Mouse (Mus musculus): ENCODE measurements around the gene Stk19. TPM values are rescaled to one million over a fixed set of nuclear protein-coding genes. Genes with fewer than 3 reads are reported as not detected.

The Stk19 gene
- polyA plus RNA-seq, 1 experiment from 2014 or later: 32.1 TPM

GRCm38 (mm10) chr17:34796311-34797140 is 40.2 kb downstream of the Stk19 start:
- ATAC-seq (ENCODE audit: low FRiP score, low TSS enrichment) (no peak), DNase-seq (no peak)
- Histone ChIP-seq H3K9ac (replicated peaks; ENCODE audit: low read length) (no peak overlapping the region), H3K9me3 (ENCODE audit: control insufficient read depth, low read length) (no peaks in the 10 kb centered on the region), H3K4me2 (ENCODE audit: low read length) (no peak overlapping the region), H3K4me3 (replicated peaks; ENCODE audit: low read depth, low read length) (no peak overlapping the region), H3K27me3 (ENCODE audit: control insufficient read depth, insufficient read depth, low read length) (no peaks in the 10 kb centered on the region), H3K4me1 (ENCODE audit: control insufficient read depth, insufficient read depth, low read length) (no peaks in the 10 kb centered on the region), H3K27ac (replicated peaks; ENCODE audit: low read depth, low read length) (no peak overlapping the region), H3K36me3 (ENCODE audit: control insufficient read depth, insufficient read depth, low read length) (no peaks in the 10 kb centered on the region)
- 84% methylated on average over 8 of the region's 8 CpGs for WGBS

- H3K4me3 ChIP-seq (replicated peaks; ENCODE audit: low read depth, low read length): no peak overlapping the region
- no peaks in the 10 kb centered on the region for H3K4me1 ChIP-seq (ENCODE audit: control insufficient read depth, insufficient read depth, low read length)
- H3K9me3 ChIP-seq (ENCODE audit: control insufficient read depth, low read length): no peaks in the 10 kb centered on the region
- ATAC-seq (ENCODE audit: low FRiP score, low TSS enrichment): no peak
- H3K9ac ChIP-seq (replicated peaks; ENCODE audit: low read length): no peak overlapping the region
- H3K27me3 ChIP-seq (ENCODE audit: control insufficient read depth, insufficient read depth, low read length): no peaks in the 10 kb centered on the region
- 69% methylated on average over 9 of the region's 9 CpGs for WGBS
- DNase-seq: peak; percentile 42
- H3K4me2 ChIP-seq (ENCODE audit: low read length): no peak overlapping the region
- H3K27ac ChIP-seq (replicated peaks; ENCODE audit: low read depth, low read length): no peak overlapping the region
- no peaks in the 10 kb centered on the region for H3K36me3 ChIP-seq (ENCODE audit: control insufficient read depth, insufficient read depth, low read length)
Observed at GRCm38 (mm10) chr17:34795633-34796032, 41.1 kb downstream of the Stk19 start.

GRCm38 (mm10) chr17:34795016-34795415 is 41.7 kb downstream of the Stk19 start:
- no peak overlapping the region for H3K27ac ChIP-seq (replicated peaks; ENCODE audit: low read depth, low read length)
- no peak overlapping the region for H3K4me3 ChIP-seq (replicated peaks; ENCODE audit: low read depth, low read length)
- H3K4me2 ChIP-seq (ENCODE audit: low read length): no peak overlapping the region
- WGBS: 88% methylated on average over 10 of the region's 10 CpGs
- H3K36me3 ChIP-seq (ENCODE audit: control insufficient read depth, insufficient read depth, low read length): no peaks in the 10 kb centered on the region
- H3K4me1 ChIP-seq (ENCODE audit: control insufficient read depth, insufficient read depth, low read length): no peaks in the 10 kb centered on the region
- DNase-seq: no peak
- H3K9ac ChIP-seq (replicated peaks; ENCODE audit: low read length): no peak overlapping the region
- ATAC-seq (ENCODE audit: low FRiP score, low TSS enrichment): no peak
- H3K27me3 ChIP-seq (ENCODE audit: control insufficient read depth, insufficient read depth, low read length): no peaks in the 10 kb centered on the region
- no peaks in the 10 kb centered on the region for H3K9me3 ChIP-seq (ENCODE audit: control insufficient read depth, low read length)

GRCm38 (mm10) chr17:34777680-34778325 is 58.9 kb downstream of the Stk19 start:
- no peak overlapping the region for H3K4me3 ChIP-seq (replicated peaks; ENCODE audit: low read depth, low read length)
- ATAC-seq (ENCODE audit: low FRiP score, low TSS enrichment) (no peak), DNase-seq (no peak)
- peaks cover 6% of the 10 kb centered on the region for H3K9me3 ChIP-seq (ENCODE audit: control insufficient read depth, low read length)
- H3K4me2 ChIP-seq (ENCODE audit: low read length): no peak overlapping the region
- H3K9ac ChIP-seq (replicated peaks; ENCODE audit: low read length): no peak overlapping the region
- no peak overlapping the region for H3K27ac ChIP-seq (replicated peaks; ENCODE audit: low read depth, low read length)
- H3K36me3 ChIP-seq (ENCODE audit: control insufficient read depth, insufficient read depth, low read length): no peaks in the 10 kb centered on the region
- H3K27me3 ChIP-seq (ENCODE audit: control insufficient read depth, insufficient read depth, low read length): no peaks in the 10 kb centered on the region
- no peaks in the 10 kb centered on the region for H3K4me1 ChIP-seq (ENCODE audit: control insufficient read depth, insufficient read depth, low read length)
- 83% methylated on average over 9 of the region's 9 CpGs for WGBS

Small RNAs within 50 kb of the gene (microRNA-seq; reads per million reads assigned to microRNA genes)
- gene Mir6970 (1.5 reads per million, percentile 3 among the genes with 10 or more reads in this experiment), gene Mir6971 (4.1 reads per million, percentile 24 among the genes with 10 or more reads in this experiment), gene Mir6972 (not detected)

Other genes with a start within 250 kb of the Stk19 start
- 2.3 and 4.3 TPM in 2 replicates for gene Gpsm3, start 247.1 kb downstream of the Stk19 start, polyA plus RNA-seq (2014; fragmentation: Nextera tagmentation; extraction: Ambion mirVana)
- 12.8 and 13.5 TPM in 2 replicates for gene Pbx2, start 245.7 kb downstream of the Stk19 start, polyA plus RNA-seq (2014; fragmentation: Nextera tagmentation; extraction: Ambion mirVana)
- gene Ager, start 239.1 kb downstream of the Stk19 start, polyA plus RNA-seq (2014; fragmentation: Nextera tagmentation; extraction: Ambion mirVana): 1.2 and 1.4 TPM in 2 replicates
- 223 and 269 TPM in 2 replicates for gene Rnf5, start 233.3 kb downstream of the Stk19 start, polyA plus RNA-seq (2014; fragmentation: Nextera tagmentation; extraction: Ambion mirVana)
- 122 and 123 TPM in 2 replicates for gene Agpat1, start 232.7 kb downstream of the Stk19 start, polyA plus RNA-seq (2014; fragmentation: Nextera tagmentation; extraction: Ambion mirVana)
- gene Egfl8, start 221.0 kb downstream of the Stk19 start, polyA plus RNA-seq (2014; fragmentation: Nextera tagmentation; extraction: Ambion mirVana): 6.7 and 9.5 TPM in 2 replicates
- 23.4 and 25.5 TPM in 2 replicates for gene Ppt2, start 208.4 kb downstream of the Stk19 start, polyA plus RNA-seq (2014; fragmentation: Nextera tagmentation; extraction: Ambion mirVana)
- gene Prrt1, start 207.4 kb downstream of the Stk19 start, polyA plus RNA-seq (2014; fragmentation: Nextera tagmentation; extraction: Ambion mirVana): 12.4 and 13.6 TPM in 2 replicates
- 11.2 and 14.5 TPM in 2 replicates for gene Fkbpl, start 192.2 kb downstream of the Stk19 start, polyA plus RNA-seq (2014; fragmentation: Nextera tagmentation; extraction: Ambion mirVana)
- gene Atf6b, start 189.8 kb downstream of the Stk19 start, polyA plus RNA-seq (2014; fragmentation: Nextera tagmentation; extraction: Ambion mirVana): 97.1 TPM in 2 replicates
- 0.13 and 0.24 TPM in 2 replicates for gene Tnxb, start 166.4 kb downstream of the Stk19 start, polyA plus RNA-seq (2014; fragmentation: Nextera tagmentation; extraction: Ambion mirVana)
- 0.09 TPM in 1 of 2 replicates, not detected in the other for gene C4b, start 93.1 kb downstream of the Stk19 start, polyA plus RNA-seq (2014; fragmentation: Nextera tagmentation; extraction: Ambion mirVana)
- gene Cyp21a1, start 32.4 kb downstream of the Stk19 start, polyA plus RNA-seq (2014; fragmentation: Nextera tagmentation; extraction: Ambion mirVana): not detected in 2 replicates
- 66.6 and 68.6 TPM in 2 replicates for gene Dxo, start 74 bp upstream of the Stk19 start, polyA plus RNA-seq (2014; fragmentation: Nextera tagmentation; extraction: Ambion mirVana)
- 47.7 and 55.5 TPM in 2 replicates for gene Skiv2l, start 13.3 kb upstream of the Stk19 start, polyA plus RNA-seq (2014; fragmentation: Nextera tagmentation; extraction: Ambion mirVana)
- gene Nelfe, start 13.4 kb upstream of the Stk19 start, polyA plus RNA-seq (2014; fragmentation: Nextera tagmentation; extraction: Ambion mirVana): 75.5 and 85.3 TPM in 2 replicates
- 1.8 and 3.0 TPM in 2 replicates for gene Cfb, start 25.6 kb upstream of the Stk19 start, polyA plus RNA-seq (2014; fragmentation: Nextera tagmentation; extraction: Ambion mirVana)
- gene Zbtb12, start 42.5 kb upstream of the Stk19 start, polyA plus RNA-seq (2014; fragmentation: Nextera tagmentation; extraction: Ambion mirVana): 3.0 and 6.8 TPM in 2 replicates
- not detected in 2 replicates for gene Gm20547, start 45.1 kb upstream of the Stk19 start, polyA plus RNA-seq (2014; fragmentation: Nextera tagmentation; extraction: Ambion mirVana)
- gene C2, start 61.3 kb upstream of the Stk19 start, polyA plus RNA-seq (2014; fragmentation: Nextera tagmentation; extraction: Ambion mirVana): 2.1 and 3.6 TPM in 2 replicates
- gene Ehmt2, start 61.5 kb upstream of the Stk19 start, polyA plus RNA-seq (2014; fragmentation: Nextera tagmentation; extraction: Ambion mirVana): 91.6 and 97.0 TPM in 2 replicates
- gene Slc44a4, start 77.5 kb upstream of the Stk19 start, polyA plus RNA-seq (2014; fragmentation: Nextera tagmentation; extraction: Ambion mirVana): not detected in 2 replicates
- 25.1 and 28.2 TPM in 2 replicates for gene Neu1, start 94.3 kb upstream of the Stk19 start, polyA plus RNA-seq (2014; fragmentation: Nextera tagmentation; extraction: Ambion mirVana)
- gene Hspa1b, start 122.3 kb upstream of the Stk19 start, polyA plus RNA-seq (2014; fragmentation: Nextera tagmentation; extraction: Ambion mirVana): 0.17 and 0.53 TPM in 2 replicates
- gene Gm20481, start 133.0 kb upstream of the Stk19 start, polyA plus RNA-seq (2014; fragmentation: Nextera tagmentation; extraction: Ambion mirVana): 1.1 and 2.3 TPM in 2 replicates
- gene Hspa1a, start 135.2 kb upstream of the Stk19 start, polyA plus RNA-seq (2014; fragmentation: Nextera tagmentation; extraction: Ambion mirVana): 5.6 and 8.1 TPM in 2 replicates
- gene Hspa1l, start 135.8 kb upstream of the Stk19 start, polyA plus RNA-seq (2014; fragmentation: Nextera tagmentation; extraction: Ambion mirVana): 1.6 and 2.3 TPM in 2 replicates
- 103 and 110 TPM in 2 replicates for gene Lsm2, start 144.9 kb upstream of the Stk19 start, polyA plus RNA-seq (2014; fragmentation: Nextera tagmentation; extraction: Ambion mirVana)
- 43.4 and 51.1 TPM in 2 replicates for gene Vars, start 164.0 kb upstream of the Stk19 start, polyA plus RNA-seq (2014; fragmentation: Nextera tagmentation; extraction: Ambion mirVana)
- 0.12 and 0.16 TPM in 2 replicates for gene Vwa7, start 179.6 kb upstream of the Stk19 start, polyA plus RNA-seq (2014; fragmentation: Nextera tagmentation; extraction: Ambion mirVana)
- 2.0 and 2.2 TPM in 2 replicates for gene Sapcd1, start 191.1 kb upstream of the Stk19 start, polyA plus RNA-seq (2014; fragmentation: Nextera tagmentation; extraction: Ambion mirVana)
- gene Msh5, start 209.8 kb upstream of the Stk19 start, polyA plus RNA-seq (2014; fragmentation: Nextera tagmentation; extraction: Ambion mirVana): 2.1 and 2.8 TPM in 2 replicates
- 17.7 and 22.8 TPM in 2 replicates for gene Clic1, start 213.0 kb upstream of the Stk19 start, polyA plus RNA-seq (2014; fragmentation: Nextera tagmentation; extraction: Ambion mirVana)
- gene Ddah2, start 222.1 kb upstream of the Stk19 start, polyA plus RNA-seq (2014; fragmentation: Nextera tagmentation; extraction: Ambion mirVana): 375 and 392 TPM in 2 replicates
- not detected in 2 replicates for gene Ly6g6c, start 228.4 kb upstream of the Stk19 start, polyA plus RNA-seq (2014; fragmentation: Nextera tagmentation; extraction: Ambion mirVana)
- gene Mpig6b, start 229.2 kb upstream of the Stk19 start, polyA plus RNA-seq (2014; fragmentation: Nextera tagmentation; extraction: Ambion mirVana): 0.11 and 0.21 TPM in 2 replicates
- 0.62 TPM in 1 of 2 replicates, not detected in the other for gene Ly6g6e, start 240.0 kb upstream of the Stk19 start, polyA plus RNA-seq (2014; fragmentation: Nextera tagmentation; extraction: Ambion mirVana)
- 0.78 and 1.5 TPM in 2 replicates for gene Ly6g6d, start 241.1 kb upstream of the Stk19 start, polyA plus RNA-seq (2014; fragmentation: Nextera tagmentation; extraction: Ambion mirVana)
- gene Ly6g6f, start 248.7 kb upstream of the Stk19 start, polyA plus RNA-seq (2014; fragmentation: Nextera tagmentation; extraction: Ambion mirVana): not detected in 2 replicates

All from midbrain, embryonic 14.5 days (tissue).